Mouse (Mus musculus): ENCODE measurements around the gene Zc3h12a. TPM values are rescaled to one million over a fixed set of nuclear protein-coding genes. Genes with fewer than 3 reads are reported as not detected.

Gene Zc3h12a
- polyA plus RNA-seq, 1 experiment, result 1.2 TPM

DNA sequence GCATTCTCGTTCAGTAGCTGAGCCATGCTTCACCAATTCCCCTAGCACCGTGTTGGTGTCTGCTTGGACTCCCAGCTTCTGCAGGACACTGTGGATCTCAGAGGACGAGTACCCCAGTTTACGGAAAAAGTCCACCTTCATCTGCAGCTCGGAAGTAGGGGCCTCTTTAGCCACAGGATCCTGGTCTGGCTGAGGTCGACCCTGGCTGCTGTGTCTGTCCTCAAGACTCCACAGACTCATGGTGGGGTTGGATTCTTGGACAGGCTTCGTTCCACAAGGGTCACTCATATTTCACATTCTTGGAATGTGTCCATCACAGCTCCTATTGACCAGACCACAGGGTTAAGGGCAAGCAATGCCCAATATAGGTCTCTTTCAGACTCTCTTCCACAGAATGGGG is 879 bp downstream of the Zc3h12a start:
- no peak for TF ChIP-seq POLR2A (IDR thresholded peaks at IDR 0.05; ENCODE audit: borderline replicate concordance, insufficient read depth, low read length)
- no peak for TF ChIP-seq CTCF (IDR thresholded peaks at IDR 0.05; ENCODE audit: borderline replicate concordance, insufficient read depth, low read depth, low read length)
- no peak overlapping the region for H3K4me3 ChIP-seq (replicated peaks; ENCODE audit: insufficient read depth, low read depth, low read length)
- no peaks in the 10 kb centered on the region for H3K27me3 ChIP-seq (ENCODE audit: control insufficient read depth, insufficient read depth, low read length)
- H3K4me1 ChIP-seq (ENCODE audit: control insufficient read depth, insufficient read depth, low read length), result no peaks in the 10 kb centered on the region; the same call in 1 of the 2 replicates
- WGBS, result 75% methylated on average over 7 of the region's 7 CpGs
- H3K27ac ChIP-seq (ENCODE audit: insufficient read depth, low read length), result no peak overlapping the region
- DNase-seq, result no peak

DNA sequence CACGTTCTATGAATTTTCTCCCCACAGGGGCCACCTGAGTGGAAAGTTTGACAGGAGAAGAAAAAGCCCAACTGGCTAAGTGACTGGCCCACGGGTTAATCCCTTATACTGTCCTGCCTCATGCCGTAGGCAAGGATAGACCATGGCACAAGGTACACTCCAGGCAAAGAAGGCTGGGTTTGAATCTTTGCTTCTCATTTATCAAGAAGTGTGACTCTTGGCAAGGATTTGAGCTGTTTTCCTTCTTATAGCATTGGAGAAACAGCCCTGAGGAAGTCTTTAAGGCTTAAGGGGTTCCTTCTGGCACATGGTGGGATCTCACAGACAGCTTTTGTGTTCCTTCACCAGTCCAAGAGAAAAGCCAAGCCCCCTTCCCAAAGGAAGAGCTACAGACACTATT is 1.5 kb downstream of the Zc3h12a start:
- no peaks in the 10 kb centered on the region; the same call in 1 of the 2 replicates for H3K4me1 ChIP-seq (ENCODE audit: control insufficient read depth, insufficient read depth, low read length)
- WGBS, result 96% methylated on average over 3 of the region's 3 CpGs

DNA sequence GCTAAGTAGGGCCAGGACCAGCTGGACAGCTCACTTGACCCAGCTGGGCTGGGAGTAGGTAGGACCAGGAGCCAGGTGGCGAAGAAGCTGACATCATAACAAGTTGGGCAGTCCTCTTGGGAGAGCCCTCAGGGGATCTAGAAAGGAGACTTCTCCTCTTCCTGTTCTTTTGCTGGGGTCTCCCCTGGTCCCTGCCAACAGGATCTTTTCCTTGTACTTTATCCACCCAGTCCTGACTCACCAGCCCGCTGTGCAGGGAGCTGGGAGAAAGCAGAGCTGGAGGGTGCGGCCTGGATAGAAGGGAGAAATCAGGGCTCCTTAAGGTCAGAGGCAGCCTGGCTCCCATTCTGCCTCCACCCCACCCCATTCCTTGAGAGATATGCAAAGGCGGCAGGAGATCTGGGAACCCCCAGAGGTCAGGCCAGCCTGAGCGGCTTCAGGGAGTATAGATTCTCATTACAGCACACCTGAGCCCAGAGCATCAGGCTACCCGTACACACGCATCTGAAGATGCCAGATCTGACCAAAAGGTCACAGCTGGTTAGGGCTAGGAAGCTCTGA is 2.2 kb downstream of the Zc3h12a start:
- DNase-seq, result no peak
- no peak for TF ChIP-seq POLR2A (IDR thresholded peaks at IDR 0.05; ENCODE audit: borderline replicate concordance, insufficient read depth, low read length)
- TF ChIP-seq CTCF (IDR thresholded peaks at IDR 0.05; ENCODE audit: borderline replicate concordance, insufficient read depth, low read depth, low read length), result no peak
- H3K4me1 ChIP-seq (ENCODE audit: control insufficient read depth, insufficient read depth, low read length), result no peaks in the 10 kb centered on the region; the same call in 1 of the 2 replicates
- no peaks in the 10 kb centered on the region for H3K27me3 ChIP-seq (ENCODE audit: control insufficient read depth, insufficient read depth, low read length)
- 94% methylated on average over 7 of the region's 7 CpGs for WGBS
- H3K27ac ChIP-seq (ENCODE audit: insufficient read depth, low read length), result no peak overlapping the region
- H3K4me3 ChIP-seq (replicated peaks; ENCODE audit: insufficient read depth, low read depth, low read length), result no peak overlapping the region

More for the DNA sequence above, 1.5 kb downstream of the Zc3h12a start:
- TF ChIP-seq POLR2A (IDR thresholded peaks at IDR 0.05; ENCODE audit: borderline replicate concordance, insufficient read depth, low read length) (no peak), CTCF (IDR thresholded peaks at IDR 0.05; ENCODE audit: borderline replicate concordance, insufficient read depth, low read depth, low read length) (no peak)
- no peak overlapping the region for H3K27ac ChIP-seq (ENCODE audit: insufficient read depth, low read length)
- H3K4me3 ChIP-seq (replicated peaks; ENCODE audit: insufficient read depth, low read depth, low read length), result no peak overlapping the region
- no peaks in the 10 kb centered on the region for H3K27me3 ChIP-seq (ENCODE audit: control insufficient read depth, insufficient read depth, low read length)
- no peak for DNase-seq

DNA sequence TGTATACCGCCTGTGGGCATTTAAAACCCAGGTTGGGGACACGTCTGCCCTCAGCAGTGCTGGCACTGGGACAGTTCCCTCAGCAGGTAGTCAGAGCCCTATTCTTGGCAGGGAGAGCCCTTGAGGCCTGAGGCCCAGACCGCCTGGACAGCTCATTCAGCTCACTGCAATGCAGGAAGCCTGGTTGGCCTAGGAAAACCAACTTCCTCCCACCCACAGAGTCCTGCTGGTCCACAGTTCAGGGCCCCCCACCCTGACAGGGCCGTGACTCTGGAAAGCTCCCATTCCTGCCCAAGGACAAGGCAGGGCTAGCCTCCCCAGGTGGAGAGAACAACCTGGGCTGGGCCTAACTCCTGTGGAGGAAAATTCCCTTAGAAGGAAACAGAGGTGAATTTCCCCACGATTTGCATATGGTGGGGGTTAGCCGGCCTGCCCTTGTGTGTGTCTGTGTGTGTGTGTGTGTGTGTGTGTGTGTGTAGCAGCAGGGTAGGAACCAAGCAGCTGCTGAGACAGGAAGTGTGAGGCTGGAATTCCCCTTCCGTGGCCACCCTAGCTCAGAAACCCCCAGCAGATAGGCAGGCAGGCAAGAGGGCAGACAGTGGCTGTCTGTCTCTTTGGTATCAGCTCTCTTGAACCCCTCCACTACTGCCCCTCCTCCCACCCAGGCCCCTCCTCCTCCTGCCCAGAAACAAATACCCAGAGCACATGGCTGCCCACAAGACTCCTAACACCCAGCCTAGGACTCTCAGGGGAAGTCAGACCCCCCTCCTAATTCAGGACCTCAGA is 3.0 kb downstream of the Zc3h12a start:
- 41% methylated on average over 7 of the region's 7 CpGs for WGBS

DNA sequence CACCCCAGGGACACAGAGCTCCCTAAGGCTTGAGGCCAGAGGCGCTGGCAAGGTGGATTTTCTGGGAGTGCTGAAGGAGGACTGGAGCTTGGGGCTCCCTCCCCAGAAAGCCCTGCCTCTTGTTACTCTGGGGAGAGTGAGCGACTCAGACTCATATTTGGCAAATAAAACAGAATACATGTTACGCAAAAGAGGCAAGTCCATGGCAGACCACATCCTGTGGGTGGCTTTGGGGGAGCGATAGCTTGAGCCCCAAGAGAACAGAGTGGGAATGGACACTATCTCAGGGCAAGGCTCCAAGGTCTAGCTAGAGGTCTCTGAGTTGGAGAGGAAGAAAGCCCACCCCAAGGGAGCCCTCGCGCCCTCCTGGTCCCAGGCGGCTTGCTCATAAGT is 4.4 kb downstream of the Zc3h12a start:
- Histone ChIP-seq H3K4me3 (replicated peaks; ENCODE audit: insufficient read depth, low read depth, low read length) (no peak overlapping the region), H3K27ac (ENCODE audit: insufficient read depth, low read length) (no peak overlapping the region), H3K4me1 (ENCODE audit: control insufficient read depth, insufficient read depth, low read length) (no peaks in the 10 kb centered on the region; the same call in 1 of the 2 replicates), H3K27me3 (ENCODE audit: control insufficient read depth, insufficient read depth, low read length) (no peaks in the 10 kb centered on the region)
- no peak for DNase-seq
- WGBS, result 87% methylated on average over 7 of the region's 7 CpGs
- no peak for TF ChIP-seq POLR2A (IDR thresholded peaks at IDR 0.05; ENCODE audit: borderline replicate concordance, insufficient read depth, low read length)
- TF ChIP-seq CTCF (IDR thresholded peaks at IDR 0.05; ENCODE audit: borderline replicate concordance, insufficient read depth, low read depth, low read length), result no peak

More for the DNA sequence above, 3.0 kb downstream of the Zc3h12a start:
- Histone ChIP-seq H3K27me3 (ENCODE audit: control insufficient read depth, insufficient read depth, low read length) (no peaks in the 10 kb centered on the region), H3K4me3 (replicated peaks; ENCODE audit: insufficient read depth, low read depth, low read length) (no peak overlapping the region), H3K27ac (ENCODE audit: insufficient read depth, low read length) (no peak overlapping the region), H3K4me1 (ENCODE audit: control insufficient read depth, insufficient read depth, low read length) (no peaks in the 10 kb centered on the region; the same call in 1 of the 2 replicates)
- TF ChIP-seq CTCF (IDR thresholded peaks at IDR 0.05; ENCODE audit: borderline replicate concordance, insufficient read depth, low read depth, low read length), result no peak
- no peak for TF ChIP-seq POLR2A (IDR thresholded peaks at IDR 0.05; ENCODE audit: borderline replicate concordance, insufficient read depth, low read length)
- DNase-seq, result no peak

DNA sequence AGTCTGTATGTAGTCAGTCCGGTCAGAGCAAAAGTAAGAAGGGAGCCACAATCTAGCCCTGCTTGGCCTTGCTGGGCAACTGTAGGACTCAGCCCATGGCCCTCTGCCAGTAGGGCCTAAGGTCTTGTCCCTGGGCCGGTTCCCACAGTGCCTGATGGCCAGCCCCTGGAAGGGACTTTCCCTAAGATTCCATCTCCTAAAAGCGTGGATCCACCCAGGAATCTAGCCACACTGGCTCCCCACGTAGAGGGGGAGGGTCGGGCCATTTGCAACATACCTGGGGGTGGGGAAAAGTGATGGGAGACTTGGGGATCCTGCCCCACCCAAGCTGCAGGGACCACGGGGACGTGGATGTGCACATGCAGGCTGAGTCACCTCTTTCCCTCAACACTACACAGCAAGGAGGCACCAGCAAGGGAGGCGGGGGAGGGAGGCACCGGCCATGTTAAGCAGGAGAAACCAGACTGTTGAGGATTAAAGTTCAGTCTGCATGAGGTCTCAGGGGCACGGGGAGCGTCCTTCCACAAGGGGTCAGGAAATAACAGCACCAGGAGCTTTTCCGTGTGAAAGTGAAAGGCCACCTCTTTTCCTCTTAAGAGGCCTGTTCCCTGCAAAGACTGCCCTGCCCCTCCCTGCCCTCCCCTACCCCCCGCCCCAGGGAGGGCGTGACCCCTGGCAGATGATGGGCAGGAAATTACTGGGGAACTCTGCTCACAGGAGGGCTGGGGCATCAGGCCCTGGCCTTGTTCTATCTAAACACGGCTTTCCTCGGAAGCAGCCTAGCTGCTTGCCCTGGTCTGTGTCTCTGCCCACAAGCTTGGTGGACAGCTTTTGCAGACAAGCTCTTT is 5.0 kb downstream of the Zc3h12a start:
- DNase-seq, result no peak
- TF ChIP-seq POLR2A (IDR thresholded peaks at IDR 0.05; ENCODE audit: borderline replicate concordance, insufficient read depth, low read length) (no peak), CTCF (IDR thresholded peaks at IDR 0.05; ENCODE audit: borderline replicate concordance, insufficient read depth, low read depth, low read length) (no peak)
- H3K27ac ChIP-seq (ENCODE audit: insufficient read depth, low read length), result no peak overlapping the region

DNA sequence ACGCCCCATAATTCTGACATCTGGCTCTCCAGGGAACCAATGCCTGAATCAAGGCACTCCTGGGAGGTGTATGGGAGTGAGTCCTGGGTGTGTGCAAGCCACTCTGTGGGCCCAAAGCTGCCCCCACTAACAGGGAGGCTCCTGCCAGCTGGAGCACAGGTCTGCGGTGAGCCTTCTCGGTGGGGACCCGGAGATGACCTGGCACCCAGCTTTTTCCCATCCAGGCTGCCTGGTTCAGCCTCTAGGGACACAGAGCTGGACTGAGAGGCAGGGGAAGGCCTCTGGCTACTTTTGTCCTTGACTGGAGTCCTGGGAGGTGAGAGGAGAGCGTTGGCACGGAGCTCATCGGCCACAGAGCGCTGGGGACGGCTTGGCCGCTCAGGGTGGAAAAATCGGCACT is 7.9 kb downstream of the Zc3h12a start:
- 74% methylated on average over 11 of the region's 11 CpGs for WGBS
- H3K4me3 ChIP-seq (replicated peaks; ENCODE audit: insufficient read depth, low read depth, low read length), result no peak overlapping the region
- H3K4me1 ChIP-seq (ENCODE audit: control insufficient read depth, insufficient read depth, low read length), result peaks cover 23% of the 10 kb centered on the region
- no peak for TF ChIP-seq POLR2A (IDR thresholded peaks at IDR 0.05; ENCODE audit: borderline replicate concordance, insufficient read depth, low read length)
- TF ChIP-seq CTCF (IDR thresholded peaks at IDR 0.05; ENCODE audit: borderline replicate concordance, insufficient read depth, low read depth, low read length), result no peak
- no peak overlapping the region for H3K27ac ChIP-seq (ENCODE audit: insufficient read depth, low read length)
- no peaks in the 10 kb centered on the region for H3K27me3 ChIP-seq (ENCODE audit: control insufficient read depth, insufficient read depth, low read length)
- no peak for DNase-seq

More for the DNA sequence above, 5.0 kb downstream of the Zc3h12a start:
- WGBS, result 45% methylated on average over 16 of the region's 16 CpGs
- Histone ChIP-seq H3K4me3 (replicated peaks; ENCODE audit: insufficient read depth, low read depth, low read length) (no peak overlapping the region), H3K4me1 (ENCODE audit: control insufficient read depth, insufficient read depth, low read length) (no peaks in the 10 kb centered on the region; the same call in 1 of the 2 replicates), H3K27me3 (ENCODE audit: control insufficient read depth, insufficient read depth, low read length) (no peaks in the 10 kb centered on the region)
